Mouse (Mus musculus): ENCODE data around the gene Ptpn14. TPM values are rescaled to one million over a fixed set of nuclear protein-coding genes. Genes with fewer than 3 reads are reported as not detected.

The Ptpn14 gene
- total RNA-seq, 4 experiments from 2014 or later, result 11.1 to 14.7 (median 13.3) TPM

GRCm38 (mm10) chr1:189767910-189768309 lies 39.8 kb downstream of the Ptpn14 start:
- DNase-seq (ENCODE audit: low spot score in 2 of 2), result no peak

- no peak for DNase-seq (ENCODE audit: low spot score in 2 of 2)
These were observed 42.4 kb downstream of the Ptpn14 start for GRCm38 (mm10) chr1:189770516-189770915.

- no peak for DNase-seq (ENCODE audit: low spot score in 2 of 2)
These were observed 44.6 kb downstream of the Ptpn14 start for GRCm38 (mm10) chr1:189772707-189773106.

- DNase-seq (ENCODE audit: low spot score in 2 of 2), result no peak
These were observed 46.7 kb downstream of the Ptpn14 start for GRCm38 (mm10) chr1:189774778-189775177.

- no peak for DNase-seq (ENCODE audit: low spot score in 2 of 2)
These were observed 49.1 kb downstream of the Ptpn14 start for GRCm38 (mm10) chr1:189777207-189777606.

GRCm38 (mm10) chr1:189778343-189778742 lies 50.3 kb downstream of the Ptpn14 start:
- DNase-seq (ENCODE audit: low spot score in 2 of 2), result no peak

- no peak for DNase-seq (ENCODE audit: low spot score in 2 of 2)
These were observed 51.2 kb downstream of the Ptpn14 start for GRCm38 (mm10) chr1:189779226-189779625.

- no peak for DNase-seq (ENCODE audit: low spot score in 2 of 2)
These were observed 53.8 kb downstream of the Ptpn14 start for GRCm38 (mm10) chr1:189781721-189782345.

- no peak for DNase-seq (ENCODE audit: low spot score in 2 of 2)
These were observed 54.6 kb downstream of the Ptpn14 start for GRCm38 (mm10) chr1:189782709-189783108.

- DNase-seq (ENCODE audit: low spot score in 2 of 2), result no peak
These were observed 56.4 kb downstream of the Ptpn14 start for GRCm38 (mm10) chr1:189784503-189784902.

- DNase-seq (ENCODE audit: low spot score in 2 of 2), result no peak
These were observed 58.8 kb downstream of the Ptpn14 start for GRCm38 (mm10) chr1:189786707-189787485.

GRCm38 (mm10) chr1:189789545-189789944 lies 61.5 kb downstream of the Ptpn14 start:
- DNase-seq (ENCODE audit: low spot score in 2 of 2), result no peak

- no peak for DNase-seq (ENCODE audit: low spot score in 2 of 2)
These were observed 62.6 kb downstream of the Ptpn14 start for GRCm38 (mm10) chr1:189790666-189791065.

- no peak for DNase-seq (ENCODE audit: low spot score in 2 of 2)
These were observed 63.6 kb downstream of the Ptpn14 start for GRCm38 (mm10) chr1:189791534-189792217.

- no peak for DNase-seq (ENCODE audit: low spot score in 2 of 2)
These were observed 64.6 kb downstream of the Ptpn14 start for GRCm38 (mm10) chr1:189792560-189793195.

GRCm38 (mm10) chr1:189798949-189799348 lies 70.9 kb downstream of the Ptpn14 start:
- DNase-seq (ENCODE audit: low spot score in 2 of 2), result no peak

- no peak for DNase-seq (ENCODE audit: low spot score in 2 of 2)
These were observed 72.3 kb downstream of the Ptpn14 start for GRCm38 (mm10) chr1:189800211-189800961.

GRCm38 (mm10) chr1:189801303-189801702 lies 73.2 kb downstream of the Ptpn14 start:
- no peak for DNase-seq (ENCODE audit: low spot score in 2 of 2)

GRCm38 (mm10) chr1:189802575-189802974 lies 74.5 kb downstream of the Ptpn14 start:
- DNase-seq (ENCODE audit: low spot score in 2 of 2), result no peak

- no peak for DNase-seq (ENCODE audit: low spot score in 2 of 2)
These were observed 75.7 kb downstream of the Ptpn14 start for GRCm38 (mm10) chr1:189803742-189804141.
